Mouse (Mus musculus): Measurements from ENCODE around the gene Fbxo42.

The Fbxo42 gene

GRCm38 (mm10) chr4:141219583-141220213, 72.0 kb downstream of the Fbxo42 start:
- in situ Hi-C loops (cut with MseI, MboI), result no loop called here

DNA sequence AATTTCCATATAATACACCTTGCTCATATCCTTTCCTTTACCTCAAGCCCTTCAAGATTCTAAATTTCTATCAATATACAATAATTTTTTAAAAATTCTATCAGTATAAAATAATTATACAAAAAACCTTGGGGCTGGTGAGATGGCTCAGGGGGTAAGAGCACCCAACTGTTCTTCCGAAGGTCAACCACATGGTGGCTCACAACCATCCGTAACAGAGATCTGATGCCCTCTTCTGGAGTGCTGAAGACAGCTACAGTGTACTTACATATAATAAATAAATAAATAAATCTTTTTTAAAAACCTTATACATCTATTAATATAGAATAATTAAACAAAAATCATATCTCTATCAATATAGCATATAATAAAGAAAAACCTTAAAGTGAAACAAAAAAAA, 74.1 kb downstream of the Fbxo42 start:
- in situ Hi-C loops (cut with MseI, MboI), result no loop called here

GRCm38 (mm10) chr4:141222752-141223151, 75.0 kb downstream of the Fbxo42 start:
- in situ Hi-C loops (cut with MseI, MboI), result no loop called here

DNA sequence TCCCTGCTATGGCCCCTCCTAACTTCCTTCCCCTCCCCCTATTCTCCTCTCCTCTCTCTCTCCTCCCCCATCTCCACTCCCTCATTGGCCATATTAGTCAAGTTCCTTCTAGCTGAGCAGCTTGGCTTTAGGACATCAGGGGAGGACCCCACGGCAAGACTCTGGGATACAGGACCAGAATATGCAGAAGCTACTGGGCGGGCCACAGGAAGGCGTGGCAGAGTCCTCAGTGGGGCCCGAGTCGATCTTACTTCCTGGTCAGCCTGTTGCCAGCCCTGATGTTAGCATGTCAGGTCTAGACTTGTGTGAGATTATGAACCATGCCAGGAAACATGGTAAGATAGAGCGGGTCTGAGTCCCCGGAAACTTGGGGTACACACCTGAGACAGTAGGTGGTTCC, 81.0 kb downstream of the Fbxo42 start:
- in situ Hi-C loops (cut with MseI, MboI), result no loop called here

DNA sequence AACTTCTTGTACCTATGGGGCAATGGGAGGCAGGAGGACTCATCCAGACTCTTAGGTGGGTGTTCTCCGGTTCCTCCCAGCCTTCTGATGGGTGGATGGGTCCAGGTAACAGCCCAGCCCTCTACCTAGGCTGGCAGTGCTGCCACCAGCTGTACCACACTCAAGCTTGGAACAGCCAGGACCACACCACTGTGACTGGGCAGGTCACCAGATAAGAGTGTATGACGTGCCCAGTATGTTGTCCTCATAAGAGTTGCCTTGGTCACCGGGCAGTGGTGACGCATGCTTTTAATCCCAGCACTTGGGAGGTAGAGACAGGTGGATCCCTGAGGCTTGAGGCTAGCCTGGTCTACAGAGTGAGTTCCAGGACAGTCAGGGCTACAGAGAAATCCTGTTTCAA, 85.5 kb downstream of the Fbxo42 start:
- in situ Hi-C loops (cut with MseI, MboI), result no loop called here

- in situ Hi-C loops (cut with MseI, MboI), result no loop called here
Observed at GRCm38 (mm10) chr4:141235537-141236111, 87.9 kb downstream of the Fbxo42 start.

DNA sequence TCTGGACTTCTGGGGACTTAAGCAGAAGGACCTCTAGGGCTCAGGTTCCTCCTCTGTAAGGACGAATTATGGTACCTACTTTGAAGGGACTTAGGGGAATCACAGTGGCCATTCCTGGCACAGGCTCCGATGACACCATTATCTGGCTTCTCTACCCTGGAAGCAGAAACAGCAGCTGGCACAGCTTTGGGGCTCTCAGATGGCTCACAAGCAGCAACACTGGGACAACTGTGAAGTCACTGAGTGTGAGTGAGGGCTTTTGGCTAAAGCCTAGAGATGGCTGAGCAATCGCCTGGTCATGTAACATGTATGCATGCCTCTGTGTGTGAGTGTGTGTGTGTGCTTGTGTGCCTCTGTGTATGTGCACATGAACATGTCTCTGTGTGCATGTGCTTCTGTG, 89.1 kb downstream of the Fbxo42 start:
- in situ Hi-C loops (cut with MseI, MboI), result no loop called here

GRCm38 (mm10) chr4:141238492-141239387, 91.0 kb downstream of the Fbxo42 start:
- in situ Hi-C loops (cut with MseI, MboI), result no loop called here

GRCm38 (mm10) chr4:141239388-141240125, 91.8 kb downstream of the Fbxo42 start, which contains the start of gene Arhgef19:
Gene Arhgef19 (plus strand): TSS chr4:141239499.
- in situ Hi-C loops (cut with MseI, MboI), result no loop called here

DNA sequence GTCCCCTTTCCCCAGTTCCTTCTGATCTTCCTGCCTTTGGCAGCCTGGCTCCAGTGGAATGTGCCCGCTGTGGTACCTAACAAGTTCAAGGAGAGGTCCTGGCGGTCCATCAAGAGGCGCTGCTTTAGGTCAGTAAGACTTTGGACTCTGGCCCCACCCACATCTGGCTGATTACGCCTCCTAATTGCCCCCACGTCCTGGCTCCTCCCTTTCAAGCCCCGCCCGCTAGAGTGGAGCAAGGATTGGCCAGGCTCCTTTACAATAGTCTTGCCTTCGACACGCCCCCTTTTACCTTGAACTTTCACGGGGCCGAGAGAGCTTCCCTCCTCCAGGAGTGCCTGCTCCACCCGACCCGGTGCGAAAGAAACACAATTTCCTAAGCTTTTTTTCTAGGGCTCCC, 92.9 kb downstream of the Fbxo42 start:
- in situ Hi-C loops (cut with MseI, MboI), result no loop called here

DNA sequence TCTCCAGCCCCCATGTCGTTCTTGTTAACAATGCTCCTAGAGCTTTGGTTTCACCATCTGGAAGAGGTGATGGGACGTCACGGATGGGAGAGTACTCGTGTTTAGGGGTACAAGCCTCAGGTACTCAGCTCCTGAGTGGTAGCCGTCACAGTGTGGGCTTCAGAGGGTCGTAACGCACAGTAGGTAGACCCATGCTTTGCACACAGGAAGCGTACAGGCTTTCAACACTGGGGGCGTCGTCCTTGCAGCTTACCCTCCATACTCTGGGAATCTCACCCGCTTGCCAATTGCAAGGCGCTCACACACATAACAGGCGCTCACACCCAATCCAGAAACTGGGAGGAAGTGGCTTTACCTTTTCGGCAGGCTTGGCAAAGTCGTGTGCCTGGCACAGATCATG, 94.1 kb downstream of the Fbxo42 start:
- in situ Hi-C loops (cut with MseI, MboI), result no loop called here

GRCm38 (mm10) chr4:141242651-141243241, 95.0 kb downstream of the Fbxo42 start:
- in situ Hi-C loops (cut with MseI, MboI), result no loop called here

GRCm38 (mm10) chr4:141243636-141244035, 95.9 kb downstream of the Fbxo42 start:
- in situ Hi-C loops (cut with MseI, MboI), result no loop called here

DNA sequence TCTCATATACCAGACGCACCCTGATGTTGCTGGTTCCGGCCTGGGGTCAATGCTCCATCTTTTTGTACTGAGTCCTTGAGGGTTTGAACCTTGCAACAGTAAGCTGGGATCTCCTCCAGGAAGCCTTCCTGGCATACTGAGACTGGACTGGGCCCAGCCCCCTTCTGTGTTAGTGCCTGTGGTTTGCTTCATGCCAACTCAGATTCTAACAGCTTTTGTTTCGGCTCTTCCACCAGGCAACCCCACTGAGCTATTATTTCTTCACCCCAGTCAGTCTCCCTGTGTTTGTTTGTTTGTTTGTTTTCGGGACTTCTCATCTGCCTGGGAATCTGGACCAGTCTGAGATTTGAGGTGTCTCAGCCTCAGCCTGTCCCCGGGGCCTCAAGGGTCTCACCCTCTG, 96.7 kb downstream of the Fbxo42 start:
- in situ Hi-C loops (cut with MseI, MboI), result no loop called here

DNA sequence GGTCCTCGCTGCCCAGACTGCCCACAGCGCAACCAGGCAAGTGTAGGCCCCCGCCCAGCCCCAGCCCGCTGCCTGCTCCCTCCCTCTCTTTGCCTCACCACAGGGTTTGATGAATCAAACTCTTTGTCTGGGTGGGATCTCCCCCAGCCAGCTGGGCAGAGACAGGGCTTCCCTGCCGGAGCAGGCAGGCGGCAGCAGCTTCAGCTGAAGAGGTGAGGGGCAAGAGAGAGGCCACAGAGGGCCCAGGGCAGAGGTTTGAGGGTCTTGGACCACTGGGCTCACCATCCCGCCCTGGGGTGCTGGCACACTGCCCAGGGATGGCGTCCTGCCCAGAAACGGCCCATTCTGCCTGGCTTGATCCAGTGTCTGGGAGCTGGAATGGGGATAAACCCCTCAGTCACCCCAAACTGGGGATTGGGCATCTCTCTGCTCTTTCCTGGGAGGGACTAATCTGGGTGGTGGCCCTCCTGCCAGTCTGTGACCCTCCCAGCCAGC, 97.3 kb downstream of the Fbxo42 start:
- in situ Hi-C loops (cut with MseI, MboI), result no loop called here

- in situ Hi-C loops (cut with MseI, MboI), result no loop called here
Observed at GRCm38 (mm10) chr4:141246089-141246997, 98.6 kb downstream of the Fbxo42 start.

- in situ Hi-C loops (cut with MseI, MboI), result no loop called here
Observed at GRCm38 (mm10) chr4:141246998-141247350, 99.3 kb downstream of the Fbxo42 start.

DNA sequence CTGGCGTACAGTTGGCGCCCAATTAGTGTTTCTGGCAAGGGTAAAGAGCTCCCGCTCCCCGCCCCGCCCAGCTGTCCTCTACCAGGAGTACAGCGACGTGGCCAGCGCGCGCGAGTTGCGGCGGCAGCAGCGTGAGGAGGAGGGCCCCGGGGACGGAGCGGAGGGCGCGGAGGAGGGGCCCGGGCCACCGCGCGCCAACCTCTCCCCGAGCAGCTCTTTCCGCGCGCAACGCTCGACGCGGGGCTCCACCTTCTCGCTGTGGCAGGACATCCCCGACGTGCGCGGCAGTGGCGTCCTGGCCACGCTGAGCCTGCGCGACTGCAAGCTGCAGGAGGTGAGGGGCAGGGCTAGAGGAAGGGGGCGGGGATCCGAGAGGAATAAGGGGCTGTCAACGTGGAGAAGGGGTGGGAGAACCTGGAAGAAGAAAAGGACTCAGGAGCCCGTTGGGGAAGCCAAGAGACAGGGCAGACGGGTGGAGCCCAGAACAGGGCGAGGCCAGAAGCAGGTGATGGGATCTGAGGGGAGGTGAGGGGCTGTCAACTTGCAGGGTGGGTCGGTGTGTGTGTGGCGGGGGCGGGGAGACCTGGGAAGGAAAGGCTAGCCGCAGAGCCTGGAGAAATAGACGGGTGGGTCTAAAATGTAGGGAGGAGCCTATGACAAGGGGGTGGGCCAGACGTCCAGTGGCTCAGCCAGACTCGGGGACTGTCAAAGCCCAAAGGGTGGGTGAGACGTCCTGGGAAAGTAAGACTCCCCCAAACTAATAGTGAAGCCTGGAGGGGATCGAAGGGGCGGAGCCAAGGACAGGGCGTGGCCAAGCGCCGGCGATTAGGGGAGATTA, 100.3 kb downstream of the Fbxo42 start:
- in situ Hi-C loops (cut with MseI, MboI), result no loop called here

GRCm38 (mm10) chr4:141248614-141248978, 100.9 kb downstream of the Fbxo42 start:
- in situ Hi-C loops (cut with MseI, MboI), result no loop called here

- in situ Hi-C loops (cut with MseI, MboI), result no loop called here
Observed at GRCm38 (mm10) chr4:141249383-141249782, 101.7 kb downstream of the Fbxo42 start.
